Mouse (Mus musculus) limb, embryonic 12.5 days (tissue): ENCODE measurements around the gene Klrb1f. TPM values are rescaled to one million over a fixed set of nuclear protein-coding genes. Genes with fewer than 3 reads are reported as not detected.
"Not testable (repeated sequence)": the region's sequence is repeated elsewhere in the genome, so short reads cannot be mapped to it uniquely, and the experiment has no call there.

Experiments used
- ATAC-seq: fragments of 200-750 bp; cut with Nextera tagmentation; 2 replicates; pipeline ENCODE4 v1.8.0; 2017; ENCODE audit warnings: low read depth, moderate TSS enrichment; ENCODE audit not compliant: insufficient number of reproducible peaks, insufficient read depth, low FRiP score, low TSS enrichment
- H3K27ac ChIP-seq: fragments of 300-500 bp; sonication (generic); 2 replicates; pipeline ENCODE4 v1.5.1; 2016; ENCODE audit warnings: mild to moderate bottlenecking, moderate library complexity
- H3K27me3 ChIP-seq: fragments of 300-500 bp; sonication (generic); 2 replicates; pipeline ENCODE4 v1.6.1; 2016; ENCODE audit warnings: mild to moderate bottlenecking, moderate library complexity
- H3K36me3 ChIP-seq: fragments of 300-500 bp; sonication (generic); 2 replicates; pipeline ENCODE4 v1.6.1; 2016; ENCODE audit warnings: mild to moderate bottlenecking, moderate library complexity
- H3K4me1 ChIP-seq: fragments of 300-500 bp; sonication (generic); replicated peaks from 2 replicates; pipeline ENCODE4 v1.6.1; 2016
- H3K4me2 ChIP-seq: fragments of 300-500 bp; sonication (generic); 2 replicates; pipeline ENCODE4 v1.6.1; 2016; ENCODE audit warnings: mild to moderate bottlenecking, moderate library complexity
- H3K4me3 ChIP-seq: fragments of 300-500 bp; sonication (generic); replicated peaks from 2 replicates; pipeline ENCODE4 v1.5.1; 2016; ENCODE audit warnings: mild to moderate bottlenecking
- H3K9ac ChIP-seq: fragments of 300-500 bp; sonication (generic); replicated peaks from 2 replicates; pipeline ENCODE4 v1.6.1; 2016; ENCODE audit warnings: mild to moderate bottlenecking, moderate library complexity
- H3K9me3 ChIP-seq: fragments of 300-500 bp; sonication (generic); 2 replicates; pipeline ENCODE4 v1.6.1; 2016; ENCODE audit warnings: mild to moderate bottlenecking, moderate library complexity
- WGBS: fragments of 180-500 bp; shearing (Covaris S2); methylation state at CpG from one replicate; pipeline ENCODE4 v1.1.7; 2016; 5-methylcytosine and 5-hydroxymethylcytosine counted together
- polyA plus RNA-seq: library from polyadenylated mRNA; unstranded; fragments of >200 nt; fragmentation: Nextera tagmentation; extraction: Ambion mirVana; gene quantifications from 2 replicates; pipeline ENCODE4 v1.2.1, GENCODE M21; 2016

The Klrb1f gene
- 0.13 TPM in 1 of 2 replicates, not detected in the other for polyA plus RNA-seq

DNA sequence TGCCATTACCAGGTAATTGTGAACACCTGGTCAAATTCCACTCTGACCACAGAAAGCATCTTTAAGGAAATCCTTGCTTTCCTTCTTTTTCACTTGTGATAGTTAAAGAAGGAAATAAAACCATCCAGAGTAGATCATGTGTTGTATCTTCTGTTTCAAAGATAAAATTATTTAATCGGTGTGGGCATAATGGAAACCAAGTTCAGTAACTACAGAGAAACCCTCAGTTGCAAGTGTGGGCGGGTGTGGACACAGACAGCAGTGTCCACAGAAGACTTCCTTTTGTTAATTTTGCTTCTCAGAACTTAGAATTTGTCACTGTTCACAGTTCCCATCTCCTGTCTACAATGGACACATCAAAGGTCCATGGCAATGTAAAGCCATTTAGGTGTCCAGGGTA, at the start of gene Klrb1f:
Klrb1f (plus strand) TSS at position 301 of the 400 bp plus-strand sequence.
- 95% methylated on average over 2 of the region's 2 CpGs for WGBS
- no peak for ATAC-seq
- no peak within 1 kb of the TSS for H3K4me3 ChIP-seq

GRCm38 (mm10) chr6:128996054-128996767, 49.5 kb upstream of the Klrb1f start:
- Histone ChIP-seq H3K4me2 (no peak overlapping the region), H3K9me3 (no peaks in the 10 kb centered on the region), H3K27me3 (no peaks in the 10 kb centered on the region), H3K36me3 (no peaks in the 10 kb centered on the region), H3K27ac (no peak overlapping the region), H3K4me3 (no peak overlapping the region), H3K9ac (no peak overlapping the region; the same call in 1 of the 2 replicates), H3K4me1 (peaks cover 6% of the 10 kb centered on the region)
- ATAC-seq: 0 out of 2 replicates have a peak, but pooled peaks have one; percentile 3
- WGBS: 72% methylated on average over 3 of the region's 3 CpGs

More for the DNA sequence above, at the start of gene Klrb1f:
- H3K27ac ChIP-seq: no peak within 1 kb of the TSS
- peaks cover 4% of the 10 kb centered on the region for H3K4me1 ChIP-seq
- no peaks in the 10 kb centered on the region for H3K27me3 ChIP-seq
- H3K9ac ChIP-seq: no peak within 1 kb of the TSS
- no peaks in the 10 kb centered on the region for H3K9me3 ChIP-seq
- H3K36me3 ChIP-seq: no peaks in the 10 kb centered on the region
- H3K4me2 ChIP-seq: no peak within 1 kb of the TSS

GRCm38 (mm10) chr6:128996768-128997442, 48.8 kb upstream of the Klrb1f start:
- ATAC-seq: no peak
- no peak overlapping the region for H3K9ac ChIP-seq
- H3K27me3 ChIP-seq: no peaks in the 10 kb centered on the region
- 82% methylated on average over 13 of the region's 13 CpGs for WGBS
- H3K9me3 ChIP-seq: no peaks in the 10 kb centered on the region
- no peak overlapping the region for H3K4me2 ChIP-seq
- peaks cover 6% of the 10 kb centered on the region for H3K4me1 ChIP-seq
- H3K27ac ChIP-seq: no peak overlapping the region
- no peaks in the 10 kb centered on the region for H3K36me3 ChIP-seq
- H3K4me3 ChIP-seq: no peak overlapping the region

DNA sequence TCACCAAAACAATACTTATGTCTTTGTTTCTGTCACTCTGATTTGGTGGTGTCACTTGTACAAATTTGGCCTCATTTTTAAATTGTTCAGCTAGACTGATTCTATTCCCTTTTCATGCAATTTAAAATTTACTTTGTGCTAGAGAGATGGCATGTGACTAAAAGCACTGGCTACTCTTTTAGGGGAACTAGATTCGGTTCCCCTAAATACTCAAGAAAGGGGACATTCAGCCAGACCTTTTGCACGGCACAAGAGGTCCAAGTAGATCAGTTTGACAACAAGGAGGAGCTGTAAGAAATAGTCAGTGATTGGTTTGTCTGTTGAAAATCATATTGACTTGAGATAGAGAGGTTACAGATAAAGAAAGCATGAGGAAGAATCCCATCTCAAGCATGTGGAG, 44.3 kb upstream of the Klrb1f start:
- Histone ChIP-seq H3K27ac (no peak overlapping the region), H3K9me3 (no peaks in the 10 kb centered on the region), H3K4me3 (no peak overlapping the region), H3K36me3 (no peaks in the 10 kb centered on the region), H3K27me3 (no peaks in the 10 kb centered on the region), H3K4me1 (no peaks in the 10 kb centered on the region), H3K4me2 (no peak overlapping the region), H3K9ac (no peak overlapping the region)
- 89% methylated on average over 2 of the region's 2 CpGs for WGBS
- ATAC-seq: no peak

- H3K9ac ChIP-seq: no peak overlapping the region
- 86% methylated on average over 8 of the region's 8 CpGs for WGBS
- H3K27ac ChIP-seq: no peak overlapping the region
- H3K9me3 ChIP-seq: no peaks in the 10 kb centered on the region
- H3K36me3 ChIP-seq: no peaks in the 10 kb centered on the region
- H3K4me3 ChIP-seq: no peak overlapping the region
- ATAC-seq: no peak
- H3K4me1 ChIP-seq: no peaks in the 10 kb centered on the region
- H3K27me3 ChIP-seq: no peaks in the 10 kb centered on the region
- no peak overlapping the region for H3K4me2 ChIP-seq
Measured at GRCm38 (mm10) chr6:129008552-129008951, 37.1 kb upstream of the Klrb1f start.

DNA sequence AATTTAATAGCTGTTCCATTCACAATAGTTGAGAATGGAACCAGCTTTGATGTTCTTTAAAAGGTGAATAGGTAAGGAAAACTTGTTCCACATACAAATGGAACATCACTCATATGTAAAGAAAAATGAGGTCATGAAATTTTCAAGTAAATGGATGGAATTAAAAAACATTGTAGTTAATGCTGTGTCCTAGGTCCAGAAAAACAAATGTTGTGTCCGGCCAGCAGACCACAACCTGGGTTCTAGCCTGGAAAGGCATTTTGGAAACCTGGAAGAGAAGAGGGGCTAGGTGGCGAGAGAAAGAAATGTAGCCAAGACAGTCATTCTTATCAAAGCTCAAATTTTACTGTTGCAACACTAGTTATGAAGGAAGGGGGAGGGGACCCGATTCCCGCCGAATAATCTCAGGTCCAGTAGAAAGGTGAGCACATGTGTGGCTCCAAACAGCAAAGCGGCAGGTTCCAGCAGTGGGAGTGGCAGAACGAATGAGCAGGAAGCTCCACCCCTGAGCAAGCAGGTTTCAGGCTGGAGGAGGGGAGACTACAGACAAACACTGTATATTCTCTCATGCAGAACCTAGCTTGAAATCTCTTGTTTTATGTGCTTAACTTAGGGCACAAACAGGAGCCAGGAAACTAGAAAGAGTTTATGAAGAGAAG, 35.7 kb upstream of the Klrb1f start:
- H3K9me3 ChIP-seq, H3K36me3 ChIP-seq, H3K9ac ChIP-seq, H3K27ac ChIP-seq, H3K4me2 ChIP-seq, ATAC-seq, H3K4me1 ChIP-seq, H3K4me3 ChIP-seq, H3K27me3 ChIP-seq: not testable (repeated sequence)
- WGBS: 83% methylated on average over 7 of the region's 7 CpGs

- H3K4me2 ChIP-seq: no peak overlapping the region
- no peaks in the 10 kb centered on the region for H3K27me3 ChIP-seq
- H3K9ac ChIP-seq: no peak overlapping the region
- H3K36me3 ChIP-seq: no peaks in the 10 kb centered on the region
- H3K4me1 ChIP-seq: no peaks in the 10 kb centered on the region
- H3K4me3 ChIP-seq: no peak overlapping the region
- whole genome bisulfite sequencing: 92% methylated on average over 3 of the region's 3 CpGs
- no peak overlapping the region for H3K27ac ChIP-seq
- ATAC-seq: no peak
- H3K9me3 ChIP-seq: no peaks in the 10 kb centered on the region
Measured at GRCm38 (mm10) chr6:129010505-129010873, 35.2 kb upstream of the Klrb1f start.

- not testable (repeated sequence) for H3K27ac ChIP-seq, H3K4me3 ChIP-seq, H3K9me3 ChIP-seq, H3K4me1 ChIP-seq, H3K27me3 ChIP-seq, H3K4me2 ChIP-seq, H3K9ac ChIP-seq, ATAC-seq, H3K36me3 ChIP-seq
- 92% methylated on average over 20 of the region's 23 CpGs for WGBS
Measured at GRCm38 (mm10) chr6:129012012-129012411, 33.7 kb upstream of the Klrb1f start.

GRCm38 (mm10) chr6:129012966-129013365, 32.7 kb upstream of the Klrb1f start:
- no peak overlapping the region for H3K9ac ChIP-seq
- no peak overlapping the region for H3K27ac ChIP-seq
- no peaks in the 10 kb centered on the region for H3K4me1 ChIP-seq
- no peaks in the 10 kb centered on the region for H3K36me3 ChIP-seq
- no peaks in the 10 kb centered on the region for H3K27me3 ChIP-seq
- no peak for ATAC-seq
- no peaks in the 10 kb centered on the region for H3K9me3 ChIP-seq
- no peak overlapping the region for H3K4me2 ChIP-seq
- 76% methylated on average over 1 of the region's 1 CpGs for WGBS
- no peak overlapping the region for H3K4me3 ChIP-seq

GRCm38 (mm10) chr6:129013762-129014276, 31.9 kb upstream of the Klrb1f start:
- Histone ChIP-seq H3K36me3 (no peaks in the 10 kb centered on the region), H3K27me3 (no peaks in the 10 kb centered on the region), H3K27ac (no peak overlapping the region), H3K4me3 (no peak overlapping the region), H3K9ac (no peak overlapping the region), H3K9me3 (no peaks in the 10 kb centered on the region), H3K4me1 (no peaks in the 10 kb centered on the region), H3K4me2 (no peak overlapping the region)
- 82% methylated on average over 5 of the region's 5 CpGs for WGBS
- ATAC-seq: no peak

GRCm38 (mm10) chr6:129014399-129014798, 31.3 kb upstream of the Klrb1f start:
- Histone ChIP-seq H3K9me3 (no peaks in the 10 kb centered on the region), H3K27ac (no peak overlapping the region), H3K4me3 (no peak overlapping the region), H3K9ac (no peak overlapping the region), H3K4me1 (no peaks in the 10 kb centered on the region), H3K36me3 (no peaks in the 10 kb centered on the region), H3K27me3 (no peaks in the 10 kb centered on the region), H3K4me2 (no peak overlapping the region)
- 71% methylated on average over 1 of the region's 1 CpGs for WGBS
- ATAC-seq: no peak
